15 mouse cellular contexts compared by ENCODE assay signal in the genomic region with DNA sequence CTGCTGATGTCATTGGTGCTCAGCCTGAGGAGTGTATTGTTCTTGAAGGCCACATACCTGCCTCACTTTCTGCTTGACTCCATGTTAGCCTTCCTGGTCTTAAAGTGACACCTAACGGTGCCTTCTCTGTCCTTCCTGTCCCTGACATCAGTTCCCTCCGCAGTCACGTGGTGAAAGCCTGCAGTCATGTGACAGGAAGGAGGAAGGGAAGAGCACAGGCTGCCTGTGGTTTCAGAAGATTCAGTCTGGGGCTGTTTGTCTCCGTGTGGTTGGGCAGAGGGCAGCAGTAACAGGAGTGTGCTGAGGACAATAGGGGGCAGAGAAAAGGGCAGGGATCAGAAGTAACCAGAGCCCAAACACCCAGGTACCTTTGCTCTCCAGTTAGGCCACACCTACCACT.
DNase-seq lines count a peak whose midpoint lies in the region; TF ChIP-seq lines count a peak whose summit lies in the region.
"Had no signal": no experiment of that assay in that cellular context is flagged by ENCODE, and none has a peak within 500 bp of the region (broad histone marks: within the 10 kb centered on the region; RNA-seq: fewer than 3 reads in every experiment).

No protein-coding gene starts in this region.

- TF ChIP-seq CTCF in CH12.LX (conservative IDR thresholded peaks at IDR 0.05 in 1 of 2, IDR thresholded peaks at IDR 0.05 in 1 of 2; ENCODE audit: low read depth in 2 of 2, low read length in 2 of 2): peak in 1 of 2 experiments; percentile 24; a peak in 1 of 4 replicates

- H3K9ac ChIP-seq in CH12.LX (ENCODE audit: insufficient read depth, low read depth): no peak overlapping the region
- H3K9ac ChIP-seq: heart, embryonic 13.5 days; hindbrain, embryonic 15.5 days; neural tube, embryonic 15.5 days had no signal

- TF ChIP-seq EP300 in CH12.LX (IDR thresholded peaks at IDR 0.05; ENCODE audit: low read length): no peak

- no peak for TF ChIP-seq POLR2A in CH12.LX (IDR thresholded peaks at IDR 0.05; ENCODE audit: low read depth, low read length)

- peak; percentile 10 for DNase-seq in kidney, adult 9 months
- DNase-seq in kidney, adult 11 months: no peak
- DNase-seq in CH12.LX (ENCODE audit: extremely low read depth): peak; percentile 51
- DNase-seq in ZHBTc4 (ENCODE audit: low read depth, low spot score): peak; percentile 83
- peak; percentile 22 for DNase-seq in thymus, postnatal 14 days
- no peak for DNase-seq in ovary, postnatal 36 days (ENCODE audit: low spot score)
- DNase-seq in cerebellum, adult 18-20 months: no peak
- DNase-seq: heart, postnatal 36 days; kidney, adult 8-10 months had no signal

- H3K36me3 ChIP-seq in CH12.LX (replicated peaks in 1 of 2; ENCODE audit: control insufficient read depth in 1 of 2, insufficient read depth in 1 of 2, low read length in 1 of 2): no peaks in the 10 kb centered on the region

- H3K4me1 ChIP-seq in CH12.LX (ENCODE audit: control insufficient read depth in 1 of 2, insufficient read depth in 2 of 2): peaks cover 15 to 52% of the 10 kb centered on the region in 2 experiments
- H3K4me1 ChIP-seq: heart, embryonic 13.5 days; hindbrain, embryonic 15.5 days; neural tube, embryonic 15.5 days had no signal

- TF ChIP-seq RAD21 in CH12.LX (IDR thresholded peaks at IDR 0.05; ENCODE audit: low read depth, low read length): peak; percentile 20

- dilution Hi-C loops in CH12.LX (cut with MboI; ENCODE audit: extremely low pct_ligation_motif_present, extremely low pct_unique_long_range_greater_than_20kb, low sequenced_read_pairs): no loop called here

- no peaks in the 10 kb centered on the region for H3K79me2 ChIP-seq in CH12.LX (replicated peaks; ENCODE audit: control insufficient read depth, extremely low read depth, insufficient read depth, poor library complexity, severe bottlenecking)

- no peak overlapping the region for H3K27ac ChIP-seq in CH12.LX (ENCODE audit: insufficient read depth, low read depth)
- H3K27ac ChIP-seq: embryonic facial prominence, embryonic 10.5 days; heart, embryonic 13.5 days; hindbrain, embryonic 15.5 days; neural tube, embryonic 15.5 days had no signal

- H3K27me3 ChIP-seq in CH12.LX (replicated peaks): no peaks in the 10 kb centered on the region
- H3K27me3 ChIP-seq: heart, embryonic 13.5 days; hindbrain, embryonic 15.5 days; neural tube, embryonic 15.5 days; Patski had no signal

- H3K9me3 ChIP-seq in CH12.LX (replicated peaks; ENCODE audit: low read length): no peaks in the 10 kb centered on the region
- H3K9me3 ChIP-seq: heart, embryonic 13.5 days; hindbrain, embryonic 15.5 days; neural tube, embryonic 15.5 days had no signal

- H3K4me2 ChIP-seq in CH12.LX (ENCODE audit: insufficient read depth, low read depth, poor library complexity, severe bottlenecking): no peak overlapping the region
- H3K4me2 ChIP-seq: heart, embryonic 13.5 days; hindbrain, embryonic 15.5 days; midbrain, embryonic 11.5 days; neural tube, embryonic 15.5 days had no signal

- in situ Hi-C loops in CH12.LX (cut with MboI; ENCODE audit: low pct_ligation_motif_present, low pct_unique_long_range_greater_than_20kb, low sequenced_read_pairs): no loop called here

- no peak overlapping the region for H3K4me3 ChIP-seq in CH12.LX (replicated peaks in 1 of 3; ENCODE audit: low read depth in 2 of 3, low read length in 2 of 3, poor library complexity in 1 of 3)
- H3K4me3 ChIP-seq: embryonic facial prominence, embryonic 10.5 days; heart, embryonic 13.5 days; hindbrain, embryonic 15.5 days; neural tube, embryonic 15.5 days had no signal

TF ChIP-seq in CH12.LX, 34 proteins besides CTCF, POLR2A, EP300 and RAD21:
- TF ChIP-seq BHLHE40 (IDR thresholded peaks at IDR 0.05; ENCODE audit: low read depth, low read length) (peak; percentile 72), MAX (IDR thresholded peaks at IDR 0.05; ENCODE audit: low read length) (peak; percentile 83), USF1 (IDR thresholded peaks at IDR 0.05; ENCODE audit: low read depth, low read length) (peak; percentile 88), MAFK (IDR thresholded peaks at IDR 0.05; ENCODE audit: insufficient replicate concordance, low read length) (no peak), MXI1 (IDR thresholded peaks at IDR 0.05; ENCODE audit: low read depth, low read length) (no peak), ZMIZ1 (IDR thresholded peaks at IDR 0.05; ENCODE audit: low read depth, low read length) (no peak), UBTF (IDR thresholded peaks at IDR 0.05; ENCODE audit: low read depth, low read length) (no peak), JUN (IDR thresholded peaks at IDR 0.05; ENCODE audit: insufficient read depth, low read depth, low read length) (no peak), USF2 (conservative IDR thresholded peaks at IDR 0.05; ENCODE audit: low read depth, low read length) (peak; percentile 92), HCFC1 (IDR thresholded peaks at IDR 0.05; ENCODE audit: low read depth, low read length) (peak; percentile 50), ELF1 (IDR thresholded peaks at IDR 0.05; ENCODE audit: low read depth, low read length) (peak; percentile 79)

Comparison
In these comparisons a context has a peak if more than half of its experiments do, and no peak if none do; other contexts are left out.
1. DNase-seq: peak in kidney, adult 9 months (single experiment), CH12.LX (single experiment), ZHBTc4 (single experiment) and thymus, postnatal 14 days (single experiment); none in kidney, adult 11 months (single experiment), ovary, postnatal 36 days (single experiment) and cerebellum, adult 18-20 months (0 of 2).